Mouse (Mus musculus) duodenum, adult 2 months (tissue): Measurements from ENCODE around the gene Gm7168. TPM values are rescaled to one million over a fixed set of nuclear protein-coding genes. Genes with fewer than 3 reads are reported as not detected.

ENCODE experiments used
- polyA plus RNA-seq: library from polyadenylated mRNA; depleted of rRNA; stranded (reverse); fragments of >200 nt; gene quantifications from 2 replicates; pipeline ENCODE4 v1.2.3, GENCODE M21; 2012; ENCODE audit warnings: low replicate concordance; rRNA removed

The Gm7168 gene
- not detected in 2 replicates for polyA plus RNA-seq

DNA sequence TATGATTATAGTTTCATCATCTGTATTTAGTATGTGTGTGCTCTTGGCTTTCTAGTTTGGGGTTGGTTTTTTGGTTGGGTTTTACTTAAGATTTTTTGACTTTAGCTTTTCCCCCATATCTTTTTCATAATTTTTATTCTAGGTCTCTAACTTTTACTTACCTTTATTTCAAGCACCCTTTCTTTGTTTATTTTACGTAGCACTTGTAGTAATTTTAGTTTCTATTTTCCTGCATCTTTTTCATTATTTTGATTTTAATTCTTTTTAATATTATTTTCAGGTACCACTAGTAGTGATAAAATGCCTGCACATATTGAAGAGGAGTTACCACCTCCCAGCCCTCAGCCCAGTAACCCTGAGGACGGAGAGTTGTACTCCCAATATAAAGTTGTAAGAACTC, at the start of gene Gm7168:
Gm7168 (plus strand) TSS at position 301 of the 400 bp plus-strand sequence.

Other genes with a start within 250 kb of the Gm7168 start
- 19.9 and 26.4 TPM in 2 replicates for gene Afdn, start 187.8 kb upstream of the Gm7168 start, polyA plus RNA-seq
- gene Tcte2, start 186.5 kb upstream of the Gm7168 start, polyA plus RNA-seq: 0.51 and 1.3 TPM in 2 replicates
- gene Gm7356, start 55.3 kb downstream of the Gm7168 start, polyA plus RNA-seq: not detected in 2 replicates
- gene Gm7358, start 111.2 kb downstream of the Gm7168 start, polyA plus RNA-seq: not detected in 2 replicates